Mouse (Mus musculus): ENCODE measurements around the gene Mtmr2. TPM values are rescaled to one million over a fixed set of nuclear protein-coding genes. Genes with fewer than 3 reads are reported as not detected.

Gene Mtmr2
- polyA plus RNA-seq (2012; rRNA removed), result 7.0 and 7.2 TPM in 2 replicates

GRCm38 (mm10) chr9:13748404-13748797 is at the start of gene Mtmr2:
Gene Mtmr2 (plus strand): TSS chr9:13748410.

GRCm38 (mm10) chr9:13826832-13827405 is 78.7 kb downstream of the Mtmr2 start, which contains the start of gene Cep57:
Gene Cep57 (minus strand): TSS chr9:13827107.

GRCm38 (mm10) chr9:13827406-13828086 is 79.3 kb downstream of the Mtmr2 start, which contains the start of gene Fam76b:
Gene Fam76b (plus strand): TSS chr9:13827716.

Other genes starting within 250 kb of the Mtmr2 start
- 15.4 and 16.4 TPM in 2 replicates for gene Cep57, start 78.7 kb downstream of the Mtmr2 start, polyA plus RNA-seq (2012; rRNA removed)
- 10.0 and 11.7 TPM in 2 replicates for gene Fam76b, start 79.3 kb downstream of the Mtmr2 start, polyA plus RNA-seq (2012; rRNA removed)